Mouse (Mus musculus) gonadal fat pad, adult 2 months (tissue): ENCODE results near the gene Lrr1. TPM values are rescaled to one million over a fixed set of nuclear protein-coding genes. Genes with fewer than 3 reads are reported as not detected.
"Not testable (repeated sequence)": the region's sequence is repeated elsewhere in the genome, so short reads cannot be mapped to it uniquely, and the experiment has no call there.

Source experiments
- DNase-seq: peaks from one replicate; pipeline ENCODE4 v3.0.0-alpha.2; 2012; ENCODE audit warnings: low read depth
- polyA plus RNA-seq: library from polyadenylated mRNA; depleted of rRNA; stranded (reverse); fragments of >200 nt; gene quantifications from 2 replicates; pipeline ENCODE4 v1.2.3, GENCODE M21; 2012; rRNA removed

Lrr1 gene
- polyA plus RNA-seq, result 0.37 and 0.51 TPM in 2 replicates

GRCm38 (mm10) chr12:69168461-69169106 lies at the start of gene Lrr1:
Gene Lrr1, plus strand, starts transcription at chr12:69168814.
- DNase-seq, result no peak

GRCm38 (mm10) chr12:69119908-69120307 lies 48.7 kb upstream of the Lrr1 start:
- no peak for DNase-seq

GRCm38 (mm10) chr12:69122801-69123200 lies 45.8 kb upstream of the Lrr1 start:
- no peak for DNase-seq

- DNase-seq, result no peak
Measured at GRCm38 (mm10) chr12:69125066-69125465, 43.5 kb upstream of the Lrr1 start.

- no peak for DNase-seq
Measured at GRCm38 (mm10) chr12:69127170-69127569, 41.4 kb upstream of the Lrr1 start.

- DNase-seq, result no peak
Measured at GRCm38 (mm10) chr12:69127626-69128025, 41.0 kb upstream of the Lrr1 start.

- DNase-seq, result no peak
Measured at GRCm38 (mm10) chr12:69129634-69130310, 38.8 kb upstream of the Lrr1 start.

- DNase-seq, result no peak
Measured at GRCm38 (mm10) chr12:69130486-69130885, 38.1 kb upstream of the Lrr1 start.

- DNase-seq, result no peak
Measured at GRCm38 (mm10) chr12:69131267-69131666, 37.3 kb upstream of the Lrr1 start.

GRCm38 (mm10) chr12:69131981-69132380 lies 36.6 kb upstream of the Lrr1 start:
- no peak for DNase-seq

- no peak for DNase-seq
Measured at GRCm38 (mm10) chr12:69139201-69139600, 29.4 kb upstream of the Lrr1 start.

- DNase-seq, result no peak
Measured at GRCm38 (mm10) chr12:69139841-69140240, 28.8 kb upstream of the Lrr1 start.

GRCm38 (mm10) chr12:69143460-69143859 lies 25.2 kb upstream of the Lrr1 start:
- DNase-seq, result no peak

- DNase-seq, result no peak
Measured at GRCm38 (mm10) chr12:69147166-69147735, 21.4 kb upstream of the Lrr1 start.

- DNase-seq, result no peak
Measured at GRCm38 (mm10) chr12:69150049-69150448, 18.6 kb upstream of the Lrr1 start.

GRCm38 (mm10) chr12:69155923-69156322 lies 12.7 kb upstream of the Lrr1 start:
- no peak for DNase-seq

GRCm38 (mm10) chr12:69156436-69156835 lies 12.2 kb upstream of the Lrr1 start:
- DNase-seq, result no peak

GRCm38 (mm10) chr12:69157107-69157506 lies 11.5 kb upstream of the Lrr1 start:
- DNase-seq, result no peak

- DNase-seq, result no peak
Measured at GRCm38 (mm10) chr12:69158366-69158764, 10.2 kb upstream of the Lrr1 start.

- peak; percentile 81 for DNase-seq
Measured at GRCm38 (mm10) chr12:69158765-69159577, 9.6 kb upstream of the Lrr1 start, which contains the start of gene Rps29. Gene Rps29, minus strand, starts transcription at chr12:69159186.

GRCm38 (mm10) chr12:69159578-69159940 lies 9.1 kb upstream of the Lrr1 start:
- DNase-seq, result no peak

- not testable (repeated sequence) for DNase-seq
Measured at GRCm38 (mm10) chr12:69160677-69161076, 7.9 kb upstream of the Lrr1 start.
